8 mouse cellular contexts compared by ENCODE assay signal in genomic region chr10:79768400-79768799, GRCm38 (mm10). TPM values are rescaled to one million over a fixed set of nuclear protein-coding genes. Genes with fewer than 3 reads are reported as not detected.
DNase-seq lines count a peak whose midpoint lies in the region; ATAC-seq and TF ChIP-seq lines count a peak whose summit lies in the region.
"Had no signal": no experiment of that assay in that cellular context is flagged by ENCODE, and none has a peak within 500 bp of the region (broad histone marks: within the 10 kb centered on the region; RNA-seq: fewer than 3 reads in every experiment).

No protein-coding gene starts in this region.

- WGBS in hindbrain, embryonic 14.5 days, result 0% methylated on average over 5 of the region's 5 CpGs
- WGBS in midbrain, embryonic 13.5 days, result 0% methylated on average over 5 of the region's 5 CpGs
- 9% methylated on average over 5 of the region's 5 CpGs for WGBS in small intestine, adult 2 months

- TF ChIP-seq EP300 in MEL (IDR thresholded peaks at IDR 0.05; ENCODE audit: low read depth in 1 of 2, low read length in 2 of 2), result no peak

- H3K4me2 ChIP-seq in hindbrain, embryonic 14.5 days (replicated peaks), result peak overlapping the region; percentile 95; the same call in 1 of the 2 replicates
- peak overlapping the region; percentile 97 for H3K4me2 ChIP-seq in midbrain, embryonic 13.5 days (replicated peaks)

- H3K9ac ChIP-seq in MEL (ENCODE audit: control insufficient read depth, low read depth, low read length, poor library complexity, severe bottlenecking), result no peak overlapping the region
- H3K9ac ChIP-seq in hindbrain, embryonic 14.5 days, result no peak overlapping the region
- H3K9ac ChIP-seq in midbrain, embryonic 13.5 days (replicated peaks), result no peak overlapping the region

- TF ChIP-seq POLR2A in MEL (IDR thresholded peaks at IDR 0.05; ENCODE audit: control insufficient read depth in 1 of 2, insufficient read depth in 1 of 2, low read depth in 1 of 2, low read length in 2 of 2, poor library complexity in 1 of 2), result no peak
- TF ChIP-seq POLR2A in bone marrow macrophage, adult 2 months (IDR thresholded peaks at IDR 0.05; ENCODE audit: borderline replicate concordance, low read depth, low read length), result no peak
- TF ChIP-seq POLR2A in small intestine, adult 2 months (IDR thresholded peaks at IDR 0.05; ENCODE audit: low read depth, low read length), result no peak

- no peaks in the 10 kb centered on the region for H3K27me3 ChIP-seq in MEL (ENCODE audit: control insufficient read depth in 1 of 2, insufficient read depth in 2 of 2, low read length in 2 of 2)
- H3K27me3 ChIP-seq in erythroblast, embryonic 14.5 days (ENCODE audit: control insufficient read depth), result peaks cover 9% of the 10 kb centered on the region
- H3K27me3 ChIP-seq in hindbrain, embryonic 14.5 days (ENCODE audit: control insufficient read depth, insufficient read depth, low read length), result no peaks in the 10 kb centered on the region
- no peaks in the 10 kb centered on the region for H3K27me3 ChIP-seq in midbrain, embryonic 13.5 days
- H3K27me3 ChIP-seq in small intestine, adult 2 months (ENCODE audit: control insufficient read depth, insufficient read depth, low read length), result no peaks in the 10 kb centered on the region

- ATAC-seq in hindbrain, embryonic 14.5 days (ENCODE audit: low FRiP score), result 0 out of 2 replicates have a peak, but pooled peaks have one; percentile 2
- ATAC-seq in midbrain, embryonic 13.5 days, result no peak

- TF ChIP-seq RAD21 in MEL (IDR thresholded peaks at IDR 0.05; ENCODE audit: low read depth, low read length), result peak; percentile 85

- peaks cover 36% of the 10 kb centered on the region for H3K79me2 ChIP-seq in MEL (ENCODE audit: control insufficient read depth, insufficient read depth, low read length, poor library complexity)

- H3K4me1 ChIP-seq in MEL (ENCODE audit: control insufficient read depth in 1 of 2, insufficient read depth in 2 of 2, low read length in 2 of 2), result peaks cover 0 to 19% of the 10 kb centered on the region in 2 experiments; a peak in 3 of 4 replicates
- H3K4me1 ChIP-seq in bone marrow macrophage, adult 2 months (ENCODE audit: control insufficient read depth, insufficient read depth, low read length), result peaks cover 24% of the 10 kb centered on the region
- H3K4me1 ChIP-seq in erythroblast, embryonic 14.5 days (ENCODE audit: control insufficient read depth), result peaks cover 49% of the 10 kb centered on the region
- H3K4me1 ChIP-seq in hindbrain, embryonic 14.5 days (replicated peaks; ENCODE audit: control insufficient read depth, insufficient read depth, low read length), result peaks cover 20% of the 10 kb centered on the region
- H3K4me1 ChIP-seq in midbrain, embryonic 13.5 days (replicated peaks), result peaks cover 44% of the 10 kb centered on the region
- peaks cover 24% of the 10 kb centered on the region for H3K4me1 ChIP-seq in small intestine, adult 2 months (ENCODE audit: control insufficient read depth, insufficient read depth, insufficient read length, low read length)

- intact Hi-C loops in left cerebral cortex, postnatal 36 days (cut with DNase I), result no loop called here

- H3K4me3 ChIP-seq in MEL (ENCODE audit: control insufficient read depth in 1 of 2, insufficient read depth in 1 of 2, low read depth in 2 of 2, low read length in 2 of 2), result no peak overlapping the region
- no peak overlapping the region for H3K4me3 ChIP-seq in bone marrow macrophage, adult 2 months (ENCODE audit: insufficient read depth, low read length)
- peak overlapping the region; percentile 2 for H3K4me3 ChIP-seq in erythroblast, embryonic 14.5 days (replicated peaks)
- H3K4me3 ChIP-seq in hindbrain, embryonic 14.5 days (replicated peaks; ENCODE audit: low read length), result no peak overlapping the region
- no peak overlapping the region for H3K4me3 ChIP-seq in midbrain, embryonic 13.5 days (replicated peaks)
- H3K4me3 ChIP-seq in small intestine, adult 2 months (ENCODE audit: low read depth, low read length), result no peak overlapping the region

- TF ChIP-seq CTCF in MEL (IDR thresholded peaks at IDR 0.05 in 2 of 3, conservative IDR thresholded peaks at IDR 0.05 in 1 of 3; ENCODE audit: control insufficient read depth in 1 of 3, insufficient read depth in 1 of 3, low read depth in 2 of 3, low read length in 3 of 3, poor library complexity in 1 of 3, severe bottlenecking in 1 of 3), result peak; percentile 89 to 93 (median 93)
- peak; percentile 86 for TF ChIP-seq CTCF in bone marrow macrophage, adult 2 months (IDR thresholded peaks at IDR 0.05; ENCODE audit: low read depth, low read length)
- TF ChIP-seq CTCF in small intestine, adult 2 months (IDR thresholded peaks at IDR 0.05; ENCODE audit: extremely low read depth, insufficient read length, insufficient replicate concordance, low read depth, low read length), result peak; percentile 84; the same call in 1 of the 2 replicates

- no peaks in the 10 kb centered on the region for H3K9me3 ChIP-seq in MEL (replicated peaks; ENCODE audit: insufficient read depth, low read length)
- H3K9me3 ChIP-seq in erythroblast, embryonic 14.5 days (ENCODE audit: control insufficient read depth, low read length), result peaks cover 8% of the 10 kb centered on the region
- H3K9me3 ChIP-seq in hindbrain, embryonic 14.5 days (ENCODE audit: control insufficient read depth, low read length), result no peaks in the 10 kb centered on the region
- 0 out of 2 replicates have a peak, but pooled peaks cover 2% of the 10 kb centered on the region for H3K9me3 ChIP-seq in midbrain, embryonic 13.5 days

- H3K36me3 ChIP-seq in MEL (ENCODE audit: control insufficient read depth in 1 of 2, insufficient read depth in 2 of 2, low read length in 2 of 2), result peaks cover 0 to 13% of the 10 kb centered on the region in 2 experiments; a peak in 2 of 4 replicates
- H3K36me3 ChIP-seq in erythroblast, embryonic 14.5 days (ENCODE audit: control insufficient read depth), result peaks cover 20% of the 10 kb centered on the region
- H3K36me3 ChIP-seq in hindbrain, embryonic 14.5 days (replicated peaks; ENCODE audit: control insufficient read depth, insufficient read depth), result no peaks in the 10 kb centered on the region
- H3K36me3 ChIP-seq in midbrain, embryonic 13.5 days, result no peaks in the 10 kb centered on the region
- no peaks in the 10 kb centered on the region for H3K36me3 ChIP-seq in small intestine, adult 2 months (ENCODE audit: control insufficient read depth, insufficient read depth, low read length)

- peak; percentile 72 for DNase-seq in MEL (ENCODE audit: low read depth, low spot score)
- DNase-seq in hindbrain, embryonic 14.5 days (ENCODE audit: low spot score), result peak; percentile 81
- DNase-seq in left cerebral cortex, postnatal 36 days (ENCODE audit: low spot score in 2 of 2), result peak; percentile 58 to 66

- no peak overlapping the region for H3K27ac ChIP-seq in MEL (ENCODE audit: control insufficient read depth, low read depth, low read length)
- H3K27ac ChIP-seq in bone marrow macrophage, adult 2 months (ENCODE audit: insufficient read depth, low read depth, low read length), result no peak overlapping the region
- H3K27ac ChIP-seq in hindbrain, embryonic 14.5 days, result no peak overlapping the region
- H3K27ac ChIP-seq in midbrain, embryonic 13.5 days, result no peak overlapping the region
- H3K27ac ChIP-seq in small intestine, adult 2 months (ENCODE audit: insufficient read depth, low read depth, low read length), result no peak overlapping the region
- H3K27ac ChIP-seq: macrophage had no signal

RNA-seq across cellular contexts. Expression of gene Rnf126, which starts 1.6 kb away (rescaled TPM):
- total RNA-seq in MEL (2012; rRNA removed), result 78.8 and 84.8 TPM in 2 replicates
- 100 to 1,000 TPM; 174 to 184 TPM for polyA plus RNA-seq in MEL (2012; ENCODE audit: insufficient read depth in 1 of 2, insufficient read length in 2 of 2, low read depth in 1 of 2, low replicate concordance in 2 of 2, missing spikeins in 1 of 2)
- 23.3 and 27.6 TPM in 2 replicates for polyA plus RNA-seq in bone marrow macrophage, adult 2 months (2012; ENCODE audit: insufficient read depth, insufficient read length, missing spikeins)
- 35.3 and 45.1 TPM in 2 replicates for polyA plus RNA-seq in erythroblast, embryonic 14.5 days (2012)
- polyA plus RNA-seq in hindbrain, embryonic 14.5 days (2014; fragmentation: Nextera tagmentation; extraction: Ambion mirVana), result 92.8 and 96.7 TPM in 2 replicates
- 100 to 1,000 TPM in 1 of 2 experiments, 10 to 100 TPM in 1; 92.7 to 104 TPM for total RNA-seq in left cerebral cortex, postnatal 36 days (2021)
- 71.5 and 82.3 TPM in 2 replicates for polyA plus RNA-seq in midbrain, embryonic 13.5 days (2015; fragmentation: Nextera tagmentation; extraction: Ambion mirVana)
- 130 and 222 TPM in 2 replicates for polyA plus RNA-seq in small intestine, adult 2 months (2012; rRNA removed)

RNA-seq across cellular contexts. Expression of gene Fstl3, which starts 8.7 kb away (rescaled TPM):
- 2.2 and 4.3 TPM in 2 replicates for total RNA-seq in MEL (2012; rRNA removed)
- polyA plus RNA-seq in MEL (2012; ENCODE audit: insufficient read depth in 1 of 2, insufficient read length in 2 of 2, low read depth in 1 of 2, low replicate concordance in 2 of 2, missing spikeins in 1 of 2), result 1 to 10 TPM in 1 of 2 experiments, not detected in 1; 7.1 TPM
- 1.0 and 1.1 TPM in 2 replicates for polyA plus RNA-seq in bone marrow macrophage, adult 2 months (2012; ENCODE audit: insufficient read depth, insufficient read length, missing spikeins)
- polyA plus RNA-seq in erythroblast, embryonic 14.5 days (2012), result 0.02 and 0.04 TPM in 2 replicates
- 1.6 and 2.2 TPM in 2 replicates for polyA plus RNA-seq in hindbrain, embryonic 14.5 days (2014; fragmentation: Nextera tagmentation; extraction: Ambion mirVana)
- total RNA-seq in left cerebral cortex, postnatal 36 days (2021), result 1 to 10 TPM; 2.8 to 3.6 TPM
- 0.63 and 1.1 TPM in 2 replicates for polyA plus RNA-seq in midbrain, embryonic 13.5 days (2015; fragmentation: Nextera tagmentation; extraction: Ambion mirVana)
- polyA plus RNA-seq in small intestine, adult 2 months (2012; rRNA removed), result 16.0 and 19.6 TPM in 2 replicates

RNA-seq across cellular contexts. Expression of gene Fgf22, which starts 13.5 kb away (rescaled TPM):
- total RNA-seq in MEL (2012; rRNA removed), result 0.15 and 0.33 TPM in 2 replicates
- under 1 TPM in 1 of 2 experiments, not detected in 1; 0.33 TPM for polyA plus RNA-seq in MEL (2012; ENCODE audit: insufficient read depth in 1 of 2, insufficient read length in 2 of 2, low read depth in 1 of 2, low replicate concordance in 2 of 2, missing spikeins in 1 of 2)
- not detected in 2 replicates for polyA plus RNA-seq in bone marrow macrophage, adult 2 months (2012; ENCODE audit: insufficient read depth, insufficient read length, missing spikeins)
- polyA plus RNA-seq in erythroblast, embryonic 14.5 days (2012), result not detected in 2 replicates
- 1.4 and 1.6 TPM in 2 replicates for polyA plus RNA-seq in hindbrain, embryonic 14.5 days (2014; fragmentation: Nextera tagmentation; extraction: Ambion mirVana)
- 1 to 10 TPM; 4.0 to 4.7 TPM for total RNA-seq in left cerebral cortex, postnatal 36 days (2021)
- polyA plus RNA-seq in midbrain, embryonic 13.5 days (2015; fragmentation: Nextera tagmentation; extraction: Ambion mirVana), result 1.1 and 1.3 TPM in 2 replicates
- polyA plus RNA-seq in small intestine, adult 2 months (2012; rRNA removed), result not detected in 2 replicates
- polyA plus RNA-seq: macrophage had no signal

RNA-seq across cellular contexts. Expression of gene Polrmt, which starts 22.0 kb away (rescaled TPM):
- 35.7 and 36.7 TPM in 2 replicates for total RNA-seq in MEL (2012; rRNA removed)
- 10 to 100 TPM in 1 of 2 experiments, not detected in 1; 66.9 TPM for polyA plus RNA-seq in MEL (2012; ENCODE audit: insufficient read depth in 1 of 2, insufficient read length in 2 of 2, low read depth in 1 of 2, low replicate concordance in 2 of 2, missing spikeins in 1 of 2)
- polyA plus RNA-seq in bone marrow macrophage, adult 2 months (2012; ENCODE audit: insufficient read depth, insufficient read length, missing spikeins), result 18.8 and 19.8 TPM in 2 replicates
- polyA plus RNA-seq in erythroblast, embryonic 14.5 days (2012), result 2.1 and 2.5 TPM in 2 replicates
- 32.8 and 36.5 TPM in 2 replicates for polyA plus RNA-seq in hindbrain, embryonic 14.5 days (2014; fragmentation: Nextera tagmentation; extraction: Ambion mirVana)
- total RNA-seq in left cerebral cortex, postnatal 36 days (2021), result 10 to 100 TPM; 44.9 to 49.7 TPM
- 38.5 and 43.9 TPM in 2 replicates for polyA plus RNA-seq in midbrain, embryonic 13.5 days (2015; fragmentation: Nextera tagmentation; extraction: Ambion mirVana)
- polyA plus RNA-seq in small intestine, adult 2 months (2012; rRNA removed), result 38.7 and 50.0 TPM in 2 replicates

RNA-seq across cellular contexts. Expression of gene Prss57, which starts 22.4 kb away (rescaled TPM):
- total RNA-seq in MEL (2012; rRNA removed), result 0.39 and 0.50 TPM in 2 replicates
- under 1 TPM in 1 of 2 experiments, not detected in 1; 0.70 TPM for polyA plus RNA-seq in MEL (2012; ENCODE audit: insufficient read depth in 1 of 2, insufficient read length in 2 of 2, low read depth in 1 of 2, low replicate concordance in 2 of 2, missing spikeins in 1 of 2)
- not detected in 2 replicates for polyA plus RNA-seq in bone marrow macrophage, adult 2 months (2012; ENCODE audit: insufficient read depth, insufficient read length, missing spikeins)
- 0.02 TPM in 1 of 2 replicates, not detected in the other for polyA plus RNA-seq in erythroblast, embryonic 14.5 days (2012)
- polyA plus RNA-seq in hindbrain, embryonic 14.5 days (2014; fragmentation: Nextera tagmentation; extraction: Ambion mirVana), result 0.08 and 0.29 TPM in 2 replicates
- total RNA-seq in left cerebral cortex, postnatal 36 days (2021), result under 1 TPM; 0.74 to 0.79 TPM
- polyA plus RNA-seq in midbrain, embryonic 13.5 days (2015; fragmentation: Nextera tagmentation; extraction: Ambion mirVana), result not detected in 2 replicates
- 0.24 and 0.67 TPM in 2 replicates for polyA plus RNA-seq in small intestine, adult 2 months (2012; rRNA removed)
- polyA plus RNA-seq: macrophage had no signal
